8 mouse cellular contexts compared by ENCODE assay signal in the genomic region with DNA sequence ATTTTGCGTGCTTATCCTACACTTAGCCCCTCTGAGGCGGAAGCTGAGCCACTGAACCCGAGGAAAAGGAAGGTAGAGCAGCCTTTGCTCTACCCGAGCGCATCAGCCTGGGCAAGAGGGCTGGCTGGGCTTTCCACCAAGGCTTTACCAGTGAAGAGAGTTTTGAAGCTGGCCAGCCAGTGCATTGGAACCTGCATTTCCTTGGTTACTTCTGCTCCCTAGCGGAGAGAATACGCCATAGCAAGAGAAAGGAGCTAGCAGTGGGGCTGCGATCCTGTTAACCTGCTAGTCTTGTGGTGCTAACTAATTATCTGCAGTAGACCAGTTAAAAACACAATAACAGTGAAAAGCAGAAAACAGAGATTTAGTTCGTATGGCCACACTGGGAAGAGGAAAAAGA. TPM values are rescaled to one million over a fixed set of nuclear protein-coding genes. Genes with fewer than 3 reads are reported as not detected.
DNase-seq lines count a peak whose midpoint lies in the region; ATAC-seq and TF ChIP-seq lines count a peak whose summit lies in the region.

No protein-coding gene starts in this region.

- no peaks in the 10 kb centered on the region for H3K9me3 ChIP-seq in heart, postnatal 0 days (replicated peaks; ENCODE audit: control insufficient read depth, low read length)
- no peaks in the 10 kb centered on the region for H3K9me3 ChIP-seq in forebrain, postnatal 0 days (ENCODE audit: low read length)

- H3K4me1 ChIP-seq in heart, postnatal 0 days (ENCODE audit: control insufficient read depth, insufficient read depth): no peaks in the 10 kb centered on the region
- no peaks in the 10 kb centered on the region for H3K4me1 ChIP-seq in forebrain, postnatal 0 days (ENCODE audit: insufficient read depth)

- no peak for ATAC-seq in heart, postnatal 0 days (ENCODE audit: insufficient read depth, low read depth)
- ATAC-seq in activated CD4-positive, CD25-positive, alpha-beta regulatory T cell, adult 4 months: peak; percentile 28
- peak; percentile 71 for ATAC-seq in forebrain, postnatal 0 days
- ATAC-seq in erythroblast, adult 5-6 weeks (replicated peaks; ENCODE audit: low FRiP score, poor library complexity, severe bottlenecking): no peak

- WGBS in heart, postnatal 0 days: 60% methylated on average over 9 of the region's 9 CpGs
- WGBS in forebrain, postnatal 0 days: 64% methylated on average over 9 of the region's 9 CpGs

- intact Hi-C loops in heart, postnatal 25 days (cut with DNase I): loop anchor here (5.0 kb wide), 1 partner anchor 115 kb away; no protein-coding TSS in a partner anchor

- H3K4me2 ChIP-seq in heart, postnatal 0 days (ENCODE audit: low read depth, low read length): no peak overlapping the region
- no peak overlapping the region for H3K4me2 ChIP-seq in forebrain, postnatal 0 days (ENCODE audit: low read depth)

- H3K27ac ChIP-seq in heart, postnatal 0 days (ENCODE audit: low read depth): no peak overlapping the region
- H3K27ac ChIP-seq in forebrain, postnatal 0 days (ENCODE audit: low read depth, low read length): no peak overlapping the region

- no peak for DNase-seq in heart, postnatal 0 days (ENCODE audit: low spot score)
- no peak for DNase-seq in heart, postnatal 25 days (ENCODE audit: low spot score)
- DNase-seq in B cell, adult 2 months: peak; percentile 28 to 35
- DNase-seq in forebrain, postnatal 0 days: peak; percentile 68
- DNase-seq in layer of hippocampus, postnatal 36 days: peak; percentile 50
- peak; percentile 52 for DNase-seq in right cerebral cortex, postnatal 25 days

- TF ChIP-seq CTCF in heart, postnatal 0 days (IDR thresholded peaks at IDR 0.05; ENCODE audit: low read depth): peak; percentile 62
- TF ChIP-seq CTCF in forebrain, postnatal 0 days (IDR thresholded peaks at IDR 0.05; ENCODE audit: low read depth): peak; percentile 80

- TF ChIP-seq EP300 in heart, postnatal 0 days (IDR thresholded peaks at IDR 0.05; ENCODE audit: low read depth): no peak

- H3K36me3 ChIP-seq in heart, postnatal 0 days (replicated peaks; ENCODE audit: control insufficient read depth, insufficient read depth, low read length): peaks cover 72% of the 10 kb centered on the region
- H3K36me3 ChIP-seq in forebrain, postnatal 0 days (ENCODE audit: insufficient read depth): no peaks in the 10 kb centered on the region

- H3K9ac ChIP-seq in heart, postnatal 0 days (replicated peaks; ENCODE audit: low read depth, low read length): no peak overlapping the region
- no peak overlapping the region for H3K9ac ChIP-seq in forebrain, postnatal 0 days

- no peaks in the 10 kb centered on the region for H3K27me3 ChIP-seq in heart, postnatal 0 days (ENCODE audit: control insufficient read depth, insufficient read depth, low read length)
- no peaks in the 10 kb centered on the region for H3K27me3 ChIP-seq in forebrain, postnatal 0 days (ENCODE audit: insufficient read depth, low read length)

- no peak overlapping the region for H3K4me3 ChIP-seq in heart, postnatal 0 days (ENCODE audit: low read depth, low read length)
- H3K4me3 ChIP-seq in forebrain, postnatal 0 days (ENCODE audit: low read depth, low read length): no peak overlapping the region

RNA-seq across cellular contexts. Expression of a gene that starts 35.6 kb away (rescaled TPM):
- total RNA-seq in heart, postnatal 0 days (2014; rRNA removed; ENCODE audit: low replicate concordance): 44.4 and 102 TPM in 2 replicates
- 49.8 and 53.6 TPM in 2 replicates for polyA plus RNA-seq in heart, postnatal 0 days (2015; fragmentation: Nextera tagmentation; extraction: Ambion mirVana)
- total RNA-seq in heart, postnatal 25 days (2021): 10 to 100 TPM; 52.1 to 59.3 TPM
- polyA plus RNA-seq in activated CD4-positive, CD25-positive, alpha-beta regulatory T cell, adult 4 months (2017; shearing (Covaris generic)): 100 to 1,000 TPM; 172 to 177 TPM
- total RNA-seq in forebrain, postnatal 0 days (2014; rRNA removed): 24.5 and 35.4 TPM in 2 replicates
- polyA plus RNA-seq in forebrain, postnatal 0 days (2015; fragmentation: Nextera tagmentation; extraction: Ambion mirVana): 20.2 and 21.2 TPM in 2 replicates
- total RNA-seq in layer of hippocampus, postnatal 36 days (2021): 10 to 100 TPM; 38.3 to 38.9 TPM
- total RNA-seq in erythroblast, adult 5-6 weeks (2015; ENCODE audit: low replicate concordance): 10.4 and 14.2 TPM in 2 replicates
- total RNA-seq in erythroblast, adult 5-6 weeks (2017; ENCODE audit: low replicate concordance): 16.4 and 26.2 TPM in 2 replicates

RNA-seq across cellular contexts. Expression of a gene that starts 48.3 kb away (rescaled TPM):
- 8.2 and 11.9 TPM in 2 replicates for total RNA-seq in heart, postnatal 0 days (2014; rRNA removed; ENCODE audit: low replicate concordance)
- polyA plus RNA-seq in heart, postnatal 0 days (2015; fragmentation: Nextera tagmentation; extraction: Ambion mirVana): 10.7 and 12.3 TPM in 2 replicates
- total RNA-seq in heart, postnatal 25 days (2021): 1 to 10 TPM; 8.0 to 8.2 TPM
- polyA plus RNA-seq in activated CD4-positive, CD25-positive, alpha-beta regulatory T cell, adult 4 months (2017; shearing (Covaris generic)): 100 to 1,000 TPM; 182 to 204 TPM
- total RNA-seq in forebrain, postnatal 0 days (2014; rRNA removed): 4.5 and 5.4 TPM in 2 replicates
- 1.9 and 3.3 TPM in 2 replicates for polyA plus RNA-seq in forebrain, postnatal 0 days (2015; fragmentation: Nextera tagmentation; extraction: Ambion mirVana)
- 1 to 10 TPM; 2.4 to 2.6 TPM for total RNA-seq in layer of hippocampus, postnatal 36 days (2021)
- total RNA-seq in erythroblast, adult 5-6 weeks (2015; ENCODE audit: low replicate concordance): 23.6 and 36.9 TPM in 2 replicates
- 15.7 and 20.4 TPM in 2 replicates for total RNA-seq in erythroblast, adult 5-6 weeks (2017; ENCODE audit: low replicate concordance)

RNA-seq across cellular contexts. Expression of a gene that starts 51.1 kb away (rescaled TPM):
- total RNA-seq in heart, postnatal 0 days (2014; rRNA removed; ENCODE audit: low replicate concordance): not detected in 2 replicates
- not detected in 2 replicates for polyA plus RNA-seq in heart, postnatal 0 days (2015; fragmentation: Nextera tagmentation; extraction: Ambion mirVana)
- not detected for total RNA-seq in heart, postnatal 25 days (2021)
- not detected for polyA plus RNA-seq in activated CD4-positive, CD25-positive, alpha-beta regulatory T cell, adult 4 months (2017; shearing (Covaris generic))
- total RNA-seq in forebrain, postnatal 0 days (2014; rRNA removed): 0.15 TPM in 1 of 2 replicates, not detected in the other
- 0.12 TPM in 1 of 2 replicates, not detected in the other for polyA plus RNA-seq in forebrain, postnatal 0 days (2015; fragmentation: Nextera tagmentation; extraction: Ambion mirVana)
- total RNA-seq in layer of hippocampus, postnatal 36 days (2021): not detected
- total RNA-seq in erythroblast, adult 5-6 weeks (2015; ENCODE audit: low replicate concordance): not detected in 2 replicates
- not detected in 2 replicates for total RNA-seq in erythroblast, adult 5-6 weeks (2017; ENCODE audit: low replicate concordance)

Comparison
In these comparisons a context has a peak if more than half of its experiments do, and no peak if none do; other contexts are left out.
1. ATAC-seq: peak in activated CD4-positive, CD25-positive, alpha-beta regulatory T cell, adult 4 months (single experiment) and forebrain, postnatal 0 days (single experiment); none in heart, postnatal 0 days (single experiment) and erythroblast, adult 5-6 weeks (single experiment).
2. DNase-seq: peak in B cell, adult 2 months (2 of 2), forebrain, postnatal 0 days (single experiment), layer of hippocampus, postnatal 36 days (2 of 2) and right cerebral cortex, postnatal 25 days (single experiment); none in heart, postnatal 0 days (single experiment) and heart, postnatal 25 days (single experiment).